Mouse (Mus musculus) lung, adult 2 months (tissue): Measurements from ENCODE around the gene Jmjd1c.

Experiments
- CTCF ChIP-seq: fragments of 200-500 bp; IDR thresholded peaks from 2 replicates; pipeline ENCODE4 v1.5.1; 2011; ENCODE audit warnings: mild to moderate bottlenecking, low read length, control low read depth; ENCODE audit not compliant: insufficient read depth
- POLR2A ChIP-seq: fragments of 200-500 bp; IDR thresholded peaks from 2 replicates; pipeline ENCODE4 v1.6.1; 2011; ENCODE audit warnings: low read depth, mild to moderate bottlenecking, control low read depth, low read length, borderline replicate concordance; ENCODE audit errors: extremely low read depth

DNA sequence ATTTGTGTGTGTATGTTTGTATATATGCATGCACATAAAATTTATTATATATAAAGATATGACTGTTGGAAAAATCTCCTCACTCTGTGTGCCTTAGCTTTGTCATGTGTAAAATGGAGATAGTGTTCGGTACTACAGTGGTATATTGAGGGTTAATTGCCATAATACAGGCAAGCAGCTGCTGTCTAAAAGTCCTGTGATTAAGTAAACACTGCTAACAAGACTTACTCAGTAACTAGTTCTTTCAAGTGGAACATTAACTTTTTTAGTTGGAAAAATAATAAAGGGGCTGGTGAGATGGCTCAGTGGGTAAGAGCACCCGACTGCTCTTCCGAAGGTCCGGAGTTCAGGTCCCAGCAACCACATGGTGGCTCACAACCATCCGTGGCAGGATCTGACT lies 116.1 kb downstream of the Jmjd1c start:
- TF ChIP-seq POLR2A (no peak), CTCF (no peak)
